7 mouse cellular contexts compared by ENCODE assay signal in the genomic region with DNA sequence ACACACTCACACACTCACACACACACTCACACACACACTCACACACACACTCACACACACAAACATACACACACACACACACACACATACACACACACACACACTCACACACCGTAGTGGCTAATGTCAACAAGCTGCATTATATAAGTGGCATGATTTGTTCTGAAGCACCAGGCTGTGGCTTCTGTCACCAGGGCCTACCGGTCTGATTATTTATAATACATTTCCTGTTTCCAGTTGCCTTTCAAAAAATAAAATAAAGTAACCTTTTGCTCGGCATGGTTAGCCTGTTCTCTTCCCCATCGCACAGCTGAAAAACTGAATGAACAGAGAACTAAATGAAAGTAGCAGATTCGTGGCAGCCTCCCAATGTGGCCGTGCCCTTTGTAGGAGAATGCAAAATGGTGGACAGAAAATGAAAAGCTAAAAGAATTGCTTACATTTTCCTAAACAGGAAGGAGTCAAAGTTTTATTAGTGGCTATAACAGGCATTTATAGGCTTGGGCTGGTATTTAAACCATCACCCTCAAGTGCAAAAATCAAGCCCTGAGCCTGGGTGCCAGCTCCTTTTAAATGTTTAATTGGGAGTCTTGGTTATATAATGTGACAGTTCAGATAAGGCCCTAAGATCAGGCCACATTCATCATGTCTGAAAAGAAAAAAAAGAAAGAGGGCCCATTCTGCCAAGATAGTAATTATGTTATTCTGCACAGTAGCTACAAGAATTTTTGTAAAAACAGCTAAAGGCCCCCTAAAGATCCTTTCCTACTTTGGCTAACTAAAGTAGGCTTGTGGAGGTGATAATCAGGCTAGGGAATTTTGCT. TPM values are rescaled to one million over a fixed set of nuclear protein-coding genes. Genes with fewer than 3 reads are reported as not detected.
DNase-seq lines count a peak whose midpoint lies in the region; ATAC-seq lines count a peak whose summit lies in the region.

No protein-coding gene starts in this region.

- H3K4me1 ChIP-seq in hindbrain, embryonic 10.5 days (replicated peaks): peaks cover 52% of the 10 kb centered on the region
- H3K4me1 ChIP-seq in limb, embryonic 12.5 days (replicated peaks): peaks cover 32% of the 10 kb centered on the region
- peaks cover 16% of the 10 kb centered on the region; the same call in 1 of the 2 replicates for H3K4me1 ChIP-seq in stomach, embryonic 14.5 days (ENCODE audit: control insufficient read depth, insufficient read depth, low read length)

- peak overlapping the region; percentile 42 for H3K9ac ChIP-seq in limb, embryonic 12.5 days (replicated peaks)
- H3K9ac ChIP-seq in stomach, embryonic 14.5 days (replicated peaks; ENCODE audit: low read depth, low read length): no peak overlapping the region

- 63% methylated on average over 6 of the region's 6 CpGs for WGBS in hindbrain, embryonic 10.5 days
- 32% methylated on average over 6 of the region's 6 CpGs for WGBS in limb, embryonic 12.5 days
- 31% methylated on average over 6 of the region's 6 CpGs for WGBS in stomach, embryonic 14.5 days

- H3K4me2 ChIP-seq in limb, embryonic 12.5 days: peak overlapping the region; percentile 72
- H3K4me2 ChIP-seq in stomach, embryonic 14.5 days (replicated peaks; ENCODE audit: low read depth, low read length): peak overlapping the region; percentile 79

- peak overlapping the region; percentile 97 for H3K27ac ChIP-seq in hindbrain, embryonic 10.5 days
- H3K27ac ChIP-seq in limb, embryonic 12.5 days: peak overlapping the region; percentile 36
- no peak overlapping the region for H3K27ac ChIP-seq in stomach, embryonic 14.5 days (ENCODE audit: low read length)

- H3K36me3 ChIP-seq in hindbrain, embryonic 10.5 days: peaks cover 26% of the 10 kb centered on the region
- peaks cover 25% of the 10 kb centered on the region for H3K36me3 ChIP-seq in limb, embryonic 12.5 days
- peaks cover 7% of the 10 kb centered on the region; the same call in 1 of the 2 replicates for H3K36me3 ChIP-seq in stomach, embryonic 14.5 days (ENCODE audit: control insufficient read depth, insufficient read depth, low read length)

- no peak for ATAC-seq in limb, embryonic 12.5 days (ENCODE audit: insufficient number of reproducible peaks, insufficient read depth, low FRiP score, low TSS enrichment, low read depth)
- no peak for ATAC-seq in stomach, embryonic 14.5 days (ENCODE audit: insufficient number of reproducible peaks, insufficient read depth, low FRiP score, low read depth)
- ATAC-seq in monocyte, adult 5-6 weeks (replicated peaks; ENCODE audit: insufficient number of reproducible peaks, low FRiP score, low TSS enrichment, poor library complexity, severe bottlenecking): no peak

- peak overlapping the region; percentile 82 for H3K4me3 ChIP-seq in hindbrain, embryonic 10.5 days
- peak overlapping the region; percentile 78 for H3K4me3 ChIP-seq in limb, embryonic 12.5 days (replicated peaks)
- H3K4me3 ChIP-seq in stomach, embryonic 14.5 days (ENCODE audit: low read depth, low read length): peak overlapping the region; percentile 80; the same call in 1 of the 2 replicates

- peak; percentile 25 to 32 for DNase-seq in CD8-positive naive resting alpha-beta T cell, adult 2 months (ENCODE audit: low read depth in 2 of 2, low spot score in 2 of 2)
- DNase-seq in adipocyte (ENCODE audit: low spot score): peak; percentile 20
- no peak for DNase-seq in hindbrain, embryonic 10.5 days (ENCODE audit: low spot score)
- DNase-seq in urinary bladder, adult 2 months (ENCODE audit: low spot score): no peak

- H3K9me3 ChIP-seq in hindbrain, embryonic 10.5 days: no peaks in the 10 kb centered on the region
- no peaks in the 10 kb centered on the region for H3K9me3 ChIP-seq in limb, embryonic 12.5 days
- no peaks in the 10 kb centered on the region for H3K9me3 ChIP-seq in stomach, embryonic 14.5 days (ENCODE audit: control insufficient read depth, low read depth, low read length)

- H3K27me3 ChIP-seq in hindbrain, embryonic 10.5 days (ENCODE audit: insufficient read depth, poor library complexity, severe bottlenecking): no peaks in the 10 kb centered on the region
- H3K27me3 ChIP-seq in limb, embryonic 12.5 days: no peaks in the 10 kb centered on the region
- H3K27me3 ChIP-seq in stomach, embryonic 14.5 days (ENCODE audit: control insufficient read depth, insufficient read depth, low read length): no peaks in the 10 kb centered on the region

RNA-seq across cellular contexts. Expression of a gene that starts 4.4 kb away (rescaled TPM):
- polyA plus RNA-seq in hindbrain, embryonic 10.5 days (2016; fragmentation: Nextera tagmentation; extraction: Ambion mirVana): 41.6 and 56.9 TPM in 2 replicates
- polyA plus RNA-seq in limb, embryonic 12.5 days (2016; fragmentation: Nextera tagmentation; extraction: Ambion mirVana): 69.1 and 73.6 TPM in 2 replicates
- polyA plus RNA-seq in stomach, embryonic 14.5 days (2014; fragmentation: Nextera tagmentation; extraction: Ambion mirVana): 22.5 and 25.7 TPM in 2 replicates
- 5.7 and 6.1 TPM in 2 replicates for polyA plus RNA-seq in urinary bladder, adult 2 months (2012; rRNA removed)
- 4.4 to 12.6 TPM (median 5.5 TPM) in 3 replicates for total RNA-seq in monocyte, adult 5-6 weeks (2017)

Comparison
In these comparisons a context has a peak if more than half of its experiments do, and no peak if none do; other contexts are left out.
1. DNase-seq: peak in CD8-positive naive resting alpha-beta T cell, adult 2 months (2 of 2) and adipocyte (single experiment); none in hindbrain, embryonic 10.5 days (single experiment) and urinary bladder, adult 2 months (single experiment).
2. Peak in every context shown above with its lines, with median percentiles within 50 percentile points of each other: H3K4me3 ChIP-seq.